Mouse (Mus musculus): Measurements from ENCODE around the gene Krt90. TPM values are rescaled to one million over a fixed set of nuclear protein-coding genes. Genes with fewer than 3 reads are reported as not detected.
"Not testable (repeated sequence)": the region's sequence is repeated elsewhere in the genome, so short reads cannot be mapped to it uniquely, and the experiment has no call there.

Krt90 gene
- polyA plus RNA-seq, 1 experiment, result 0.04 TPM

GRCm38 (mm10) chr15:101522556-101523232, 40.1 kb downstream of the Krt90 start:
- 35% methylated on average over 4 of the region's 4 CpGs for WGBS
- peak; percentile 81 for DNase-seq (ENCODE audit: low read depth, low spot score)

- 13% methylated on average over 2 of the region's 2 CpGs for WGBS
- no peak for DNase-seq (ENCODE audit: low read depth, low spot score)
Measured at GRCm38 (mm10) chr15:101519792-101520191, 43.0 kb downstream of the Krt90 start.

- WGBS, result 77% methylated on average over 2 of the region's 2 CpGs
Measured at GRCm38 (mm10) chr15:101517161-101517560, 45.6 kb downstream of the Krt90 start, which contains the start of gene Gm49425. TSS of gene Gm49425 (minus strand) at chr15:101517261.

GRCm38 (mm10) chr15:101508247-101508646, 54.5 kb downstream of the Krt90 start:
- DNase-seq (ENCODE audit: low read depth, low spot score), result no peak
- WGBS, result 64% methylated on average over 9 of the region's 9 CpGs

More at GRCm38 (mm10) chr15:101517161-101517560, 45.6 kb downstream of the Krt90 start, which contains the start of gene Gm49425:
- DNase-seq (ENCODE audit: low read depth, low spot score), result not testable (repeated sequence)

GRCm38 (mm10) chr15:101506896-101507758, 55.6 kb downstream of the Krt90 start:
- 55% methylated on average over 14 of the region's 14 CpGs for WGBS
- no peak for DNase-seq (ENCODE audit: low read depth, low spot score)

Other genes starting within 250 kb of the Krt90 start
- 1.0 and 1.1 TPM in 2 replicates for gene Krt80, start 192.8 kb downstream of the Krt90 start, polyA plus RNA-seq (2012; rRNA removed)
- gene Krt7, start 151.9 kb downstream of the Krt90 start, polyA plus RNA-seq (2012; rRNA removed), result 33.0 and 44.4 TPM in 2 replicates
- 0.62 and 1.3 TPM in 2 replicates for gene Krt87, start 124.1 kb downstream of the Krt90 start, polyA plus RNA-seq (2012; rRNA removed)
- gene Krt88, start 115.2 kb downstream of the Krt90 start, polyA plus RNA-seq (2012; rRNA removed), result 0.09 and 0.12 TPM in 2 replicates
- gene Krt81, start 99.2 kb downstream of the Krt90 start, polyA plus RNA-seq (2012; rRNA removed), result not detected in 2 replicates
- 0.09 TPM in 1 of 2 replicates, not detected in the other for gene Krt86, start 89.5 kb downstream of the Krt90 start, polyA plus RNA-seq (2012; rRNA removed)
- 0.07 and 0.25 TPM in 2 replicates for gene Krt83, start 71.4 kb downstream of the Krt90 start, polyA plus RNA-seq (2012; rRNA removed)
- gene Gm49425, start 45.7 kb downstream of the Krt90 start, polyA plus RNA-seq (2012; rRNA removed), result not detected in 2 replicates
- gene Krt84, start 30.1 kb downstream of the Krt90 start, polyA plus RNA-seq (2012; rRNA removed), result 0.32 and 1.5 TPM in 2 replicates
- not detected in 2 replicates for gene Krt82, start 12.3 kb downstream of the Krt90 start, polyA plus RNA-seq (2012; rRNA removed)
- gene Krt75, start 11.0 kb upstream of the Krt90 start, polyA plus RNA-seq (2012; rRNA removed), result not detected in 2 replicates
- gene Gm5414, start 65.2 kb upstream of the Krt90 start, polyA plus RNA-seq (2012; rRNA removed), result not detected in 2 replicates
- gene Gm5478, start 84.4 kb upstream of the Krt90 start, polyA plus RNA-seq (2012; rRNA removed), result not detected in 2 replicates
- gene Krt6b, start 117.3 kb upstream of the Krt90 start, polyA plus RNA-seq (2012; rRNA removed), result not detected in 2 replicates
- gene Krt6a, start 131.4 kb upstream of the Krt90 start, polyA plus RNA-seq (2012; rRNA removed), result 0.04 TPM in 1 of 2 replicates, not detected in the other
- 0.07 and 0.14 TPM in 2 replicates for gene Krt5, start 149.9 kb upstream of the Krt90 start, polyA plus RNA-seq (2012; rRNA removed)
- not detected in 2 replicates for gene Krt71, start 180.2 kb upstream of the Krt90 start, polyA plus RNA-seq (2012; rRNA removed)
- not detected in 2 replicates for gene Krt72, start 223.5 kb upstream of the Krt90 start, polyA plus RNA-seq (2012; rRNA removed)
- gene Krt73, start 239.4 kb upstream of the Krt90 start, polyA plus RNA-seq (2012; rRNA removed), result not detected in 2 replicates

All from large intestine, adult 2 months (tissue).